ENCODE assay signal across 8 mouse cellular contexts in the genomic region with DNA sequence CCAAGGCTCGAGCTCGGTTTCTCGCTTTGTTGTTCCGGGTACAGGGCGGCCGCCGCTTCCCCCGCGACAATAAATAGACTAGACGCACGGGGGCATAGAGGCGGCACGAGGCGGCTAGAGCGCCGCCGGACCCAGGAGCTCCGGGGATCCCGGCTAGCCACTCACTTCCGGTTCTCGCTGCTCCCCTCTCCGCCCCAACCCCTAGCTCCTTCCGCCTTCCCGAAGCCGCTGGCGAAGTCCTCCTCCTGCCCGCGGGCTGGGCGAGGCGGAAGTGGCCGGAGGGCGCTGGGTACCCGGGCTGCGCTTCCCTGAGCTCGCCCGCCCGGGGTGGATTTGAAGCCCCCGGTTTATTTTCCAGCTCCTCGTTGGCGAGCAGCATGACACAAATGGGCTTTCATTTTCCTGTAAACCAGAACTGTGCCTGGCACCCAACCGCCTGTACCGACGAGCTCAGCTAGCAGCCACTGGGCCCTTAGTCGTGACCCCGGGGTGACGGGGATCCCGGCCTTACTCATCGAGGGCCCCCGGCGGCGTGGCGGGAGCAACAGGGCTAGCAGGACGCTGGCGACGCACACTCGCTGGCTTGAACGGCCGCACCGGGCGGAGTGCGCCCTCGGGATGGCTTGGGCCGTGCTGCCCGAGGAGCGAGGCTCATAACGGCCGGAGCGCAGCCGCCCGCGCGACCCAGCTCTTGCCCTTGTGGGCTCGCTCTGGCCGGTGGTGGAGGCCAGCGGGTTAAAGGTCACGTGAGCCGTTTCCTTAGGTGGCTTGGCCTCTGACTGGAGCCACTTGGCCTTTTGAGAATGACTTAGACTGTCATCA. TPM values are rescaled to one million over a fixed set of nuclear protein-coding genes. Genes with fewer than 3 reads are reported as not detected.
DNase-seq lines count a peak whose midpoint lies in the region; ATAC-seq lines count a peak whose summit lies in the region.

A gene (minus strand): TSS at position 667 of the 822 bp plus-strand sequence.

- under 1% methylated on average over 67 of the region's 77 CpGs for WGBS in lung, embryonic 16.5 days

- no peaks in the 10 kb centered on the region for H3K9me3 ChIP-seq in lung, embryonic 16.5 days (ENCODE audit: control insufficient read depth, low read length)

- H3K9ac ChIP-seq in lung, embryonic 16.5 days (ENCODE audit: low read length), result peak within 1 kb of the TSS; percentile 99

- H3K4me3 ChIP-seq in lung, embryonic 16.5 days (ENCODE audit: low read length), result peak within 1 kb of the TSS; percentile 98

- H3K36me3 ChIP-seq in lung, embryonic 16.5 days (ENCODE audit: control insufficient read depth, insufficient read depth, low read length), result no peaks in the 10 kb centered on the region

- DNase-seq in MN1 (ENCODE audit: low spot score), result peak; percentile 99
- peak; percentile 93 for DNase-seq in cerebellum, adult 8-10 months
- peak; percentile 92 for DNase-seq in forelimb bud, embryonic 11.5 days (ENCODE audit: low read depth, low spot score)
- DNase-seq in layer of hippocampus, adult 9-10 months (ENCODE audit: low spot score), result peak; percentile 73
- DNase-seq in ovary, postnatal 36 days (ENCODE audit: low spot score), result peak; percentile 96
- peak; percentile 93 for DNase-seq in thymus, postnatal 25 days

- peak within 1 kb of the TSS; percentile 92 for H3K27ac ChIP-seq in lung, embryonic 16.5 days (ENCODE audit: low read length)

- ATAC-seq in hematopoietic stem cell, adult 5-6 weeks (replicated peaks in 1 of 2; ENCODE audit: insufficient read depth in 1 of 2, low FRiP score in 2 of 2, low TSS enrichment in 1 of 2, low read depth in 1 of 2, poor library complexity in 2 of 2, severe bottlenecking in 2 of 2), result peak; percentile 89 to 95
- peak; percentile 99 for ATAC-seq in lung, embryonic 16.5 days (ENCODE audit: low read depth)

- H3K4me1 ChIP-seq in lung, embryonic 16.5 days (replicated peaks; ENCODE audit: control insufficient read depth, insufficient read depth, low read length), result peaks cover 13% of the 10 kb centered on the region

- no peaks in the 10 kb centered on the region for H3K27me3 ChIP-seq in lung, embryonic 16.5 days (ENCODE audit: control insufficient read depth, insufficient read depth, low read depth, low read length)

- peak within 1 kb of the TSS; percentile 97 for H3K4me2 ChIP-seq in lung, embryonic 16.5 days (ENCODE audit: low read depth, low read length)

RNA-seq across cellular contexts. Expression of the gene that starts here (rescaled TPM):
- 26.6 and 41.7 TPM in 2 replicates for total RNA-seq in hematopoietic stem cell, adult 5-6 weeks (2017)
- polyA plus RNA-seq in lung, embryonic 16.5 days (2015; fragmentation: Nextera tagmentation; extraction: Ambion mirVana), result 50.5 and 52.2 TPM in 2 replicates

Comparison
In these comparisons a context has a peak if more than half of its experiments do, and no peak if none do; other contexts are left out.
1. Peak in every context shown above with its lines: DNase-seq, ATAC-seq, H3K4me3 ChIP-seq and H3K27ac ChIP-seq.